Mouse (Mus musculus) layer of hippocampus, postnatal 10 days (tissue): ENCODE data around the gene Coro1a. TPM values are rescaled to one million over a fixed set of nuclear protein-coding genes. Genes with fewer than 3 reads are reported as not detected.

Experiments
- DNase-seq, 2 experiments: peaks; one replicate each; pipeline ENCODE4 v3.0.0; 2021; ENCODE audit warnings: low spot score in 2 of 2
- total RNA-seq, 2 experiments: library from RNA; stranded (reverse); gene quantifications; 2 replicates each; pipeline ENCODE4 v1.2.3; 2021

Coro1a gene
- total RNA-seq, 2 experiments from 2014 or later, result 145 to 151 TPM

DNA sequence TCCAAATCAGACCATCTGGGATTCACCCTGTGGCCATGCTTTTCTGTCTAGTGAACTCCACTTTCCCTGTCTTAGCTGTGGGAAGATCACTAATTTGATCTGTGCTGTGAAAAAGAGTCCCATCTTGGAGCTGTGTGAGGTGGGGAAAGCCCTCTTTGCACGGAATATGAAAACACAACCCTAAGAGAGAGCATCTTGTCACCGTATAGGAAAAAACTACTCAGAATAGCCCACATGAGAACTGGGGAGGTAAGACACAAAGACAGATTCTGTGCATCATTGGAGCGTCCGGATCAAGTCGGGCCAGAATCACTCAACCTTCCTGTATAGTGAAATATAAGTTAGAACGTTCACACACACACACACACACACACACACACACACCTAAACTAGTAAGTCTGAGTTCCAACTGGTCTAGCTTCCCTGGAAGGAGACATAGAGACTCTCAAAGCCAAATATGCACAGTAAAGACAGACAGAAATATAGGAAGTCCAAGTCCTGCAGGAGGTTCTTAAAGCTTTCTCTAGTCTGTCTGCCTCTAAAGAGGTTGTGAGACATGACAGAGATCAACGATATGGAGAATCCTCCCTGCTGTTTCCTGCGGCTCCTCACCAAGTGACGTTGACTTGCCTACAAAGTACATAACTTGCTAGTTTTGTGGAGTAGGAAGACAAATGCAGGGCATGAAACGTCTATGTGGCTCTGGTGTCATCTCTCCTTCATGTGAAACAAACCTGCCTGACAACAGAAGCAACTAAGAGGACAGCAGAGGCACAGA lies 777 bp upstream of the Coro1a start:
- DNase-seq, result no peak

DNA sequence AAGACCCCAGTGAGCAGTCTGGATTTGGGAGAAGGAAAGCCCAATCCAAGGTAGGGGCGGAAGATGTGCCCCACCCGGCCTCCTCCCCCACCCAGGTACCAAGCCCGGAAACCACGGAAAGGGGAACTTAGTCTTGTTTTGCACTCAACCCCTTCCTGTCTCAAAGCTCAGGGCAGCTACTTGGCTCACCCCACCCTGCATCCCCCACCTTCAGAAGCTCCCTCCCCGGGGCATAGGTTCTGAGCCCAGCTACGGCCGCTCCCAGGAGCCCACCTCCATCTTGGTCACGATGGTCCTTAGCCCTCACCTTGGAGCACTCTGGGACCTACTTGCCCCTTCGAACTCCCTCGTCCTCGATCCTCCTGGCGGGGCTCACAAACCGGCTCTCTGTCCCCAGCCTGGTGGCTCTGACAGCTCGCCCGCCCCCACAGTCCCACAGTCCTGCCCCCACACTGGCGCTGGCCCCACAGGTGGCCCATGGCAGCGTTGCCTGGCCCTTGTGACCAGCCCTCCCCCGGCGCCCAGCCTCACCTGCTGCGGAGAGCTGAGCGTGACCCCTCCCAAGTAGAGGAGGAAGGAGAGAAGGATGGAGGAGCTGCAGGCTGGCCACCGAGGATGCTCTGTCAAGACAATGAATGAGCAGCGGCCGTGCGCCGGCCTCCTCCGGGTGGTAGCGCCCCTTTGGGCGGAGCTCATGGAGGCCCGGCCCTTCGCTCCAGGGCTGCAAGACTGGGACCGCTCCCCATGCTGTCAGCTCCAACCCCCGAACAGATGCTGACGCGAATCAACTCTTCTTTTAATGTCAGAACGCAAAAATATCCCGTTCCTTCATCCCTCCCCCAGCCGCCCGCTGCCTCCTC lies 3.2 kb downstream of the Coro1a start:
- peak; percentile 84 to 89 for DNase-seq

DNA sequence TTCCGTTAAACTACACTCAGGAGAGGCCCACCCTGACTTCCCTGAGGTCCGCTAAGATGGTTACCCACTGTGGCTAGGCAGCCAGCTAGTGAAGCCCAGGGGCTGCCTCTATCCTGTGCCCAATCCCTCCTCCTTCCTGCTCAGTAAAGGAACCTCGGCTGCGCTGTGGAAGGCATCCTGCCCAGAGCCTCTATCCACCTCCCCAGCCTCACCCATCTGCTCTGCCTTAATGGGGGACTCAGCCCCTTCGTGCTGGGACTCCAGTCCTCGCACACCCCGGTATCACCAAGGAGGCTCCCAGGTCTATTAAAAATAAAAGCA lies 3.9 kb downstream of the Coro1a start:
- peak in 1 of 2 experiments; percentile 32 for DNase-seq

DNA sequence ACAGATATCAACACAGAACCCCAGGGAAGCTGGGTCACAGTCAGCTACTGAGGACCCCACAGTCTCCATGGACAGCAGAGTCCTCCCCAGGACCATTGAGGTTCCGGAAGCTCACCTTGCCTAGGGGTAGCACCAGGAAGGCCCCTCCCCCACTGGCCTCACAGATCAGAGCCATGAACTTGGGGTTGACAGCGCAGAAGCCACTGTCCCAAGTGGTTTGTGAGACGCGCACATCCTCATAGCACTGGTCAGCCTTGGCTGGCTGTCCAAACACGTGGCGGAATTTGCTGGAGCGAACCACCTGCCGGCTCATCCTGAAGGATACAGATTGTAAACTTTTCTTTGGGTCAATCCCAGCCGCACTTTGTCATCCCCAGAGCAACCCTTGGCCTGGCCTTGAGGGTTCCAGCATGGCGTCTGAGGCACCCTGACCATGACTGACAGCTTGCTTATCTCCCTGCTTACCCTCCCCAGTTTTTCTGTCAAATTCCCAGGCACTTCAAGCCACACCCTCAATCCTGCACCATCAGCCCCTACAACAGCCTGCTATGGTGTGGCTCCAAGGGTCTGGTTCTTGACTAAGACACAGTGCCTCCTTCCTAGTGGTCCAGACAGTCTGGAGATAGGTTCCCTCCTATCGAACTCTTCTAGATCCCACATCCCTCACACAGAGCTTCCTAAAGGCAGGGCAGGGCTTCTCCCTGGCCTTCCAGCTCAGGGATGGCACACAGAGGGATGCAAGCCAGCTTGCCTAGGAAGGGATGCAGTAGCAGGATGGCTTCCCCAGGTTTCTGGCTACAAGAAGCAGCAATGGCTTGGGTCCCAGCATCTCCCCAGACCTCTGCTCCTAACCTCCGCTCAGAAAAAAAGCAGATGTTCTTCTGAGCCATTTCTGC lies 4.5 kb downstream of the Coro1a start:
- DNase-seq, result peak in 1 of 2 experiments; percentile 24

DNA sequence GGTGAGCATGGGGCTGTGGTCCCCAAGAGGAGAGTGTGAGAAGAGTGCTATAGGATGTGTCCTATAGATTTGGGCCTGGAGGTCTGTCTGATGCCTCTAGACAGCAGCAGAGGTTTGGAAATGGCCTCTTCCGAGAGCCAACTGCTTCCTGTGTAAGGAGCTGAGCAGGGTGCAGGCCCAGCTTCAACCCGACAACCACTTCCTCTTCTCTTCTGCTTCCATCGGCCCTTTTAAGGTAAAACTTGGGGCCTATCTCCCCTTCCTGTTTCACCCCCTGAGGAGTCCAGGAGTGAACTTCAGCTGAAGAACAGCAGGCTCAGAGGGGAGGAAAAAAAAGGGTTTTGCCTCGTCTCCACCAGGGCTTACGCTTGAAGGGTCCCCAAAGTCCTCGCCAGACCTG lies 5.2 kb downstream of the Coro1a start:
- DNase-seq, result peak in 1 of 2 experiments; percentile 9

DNA sequence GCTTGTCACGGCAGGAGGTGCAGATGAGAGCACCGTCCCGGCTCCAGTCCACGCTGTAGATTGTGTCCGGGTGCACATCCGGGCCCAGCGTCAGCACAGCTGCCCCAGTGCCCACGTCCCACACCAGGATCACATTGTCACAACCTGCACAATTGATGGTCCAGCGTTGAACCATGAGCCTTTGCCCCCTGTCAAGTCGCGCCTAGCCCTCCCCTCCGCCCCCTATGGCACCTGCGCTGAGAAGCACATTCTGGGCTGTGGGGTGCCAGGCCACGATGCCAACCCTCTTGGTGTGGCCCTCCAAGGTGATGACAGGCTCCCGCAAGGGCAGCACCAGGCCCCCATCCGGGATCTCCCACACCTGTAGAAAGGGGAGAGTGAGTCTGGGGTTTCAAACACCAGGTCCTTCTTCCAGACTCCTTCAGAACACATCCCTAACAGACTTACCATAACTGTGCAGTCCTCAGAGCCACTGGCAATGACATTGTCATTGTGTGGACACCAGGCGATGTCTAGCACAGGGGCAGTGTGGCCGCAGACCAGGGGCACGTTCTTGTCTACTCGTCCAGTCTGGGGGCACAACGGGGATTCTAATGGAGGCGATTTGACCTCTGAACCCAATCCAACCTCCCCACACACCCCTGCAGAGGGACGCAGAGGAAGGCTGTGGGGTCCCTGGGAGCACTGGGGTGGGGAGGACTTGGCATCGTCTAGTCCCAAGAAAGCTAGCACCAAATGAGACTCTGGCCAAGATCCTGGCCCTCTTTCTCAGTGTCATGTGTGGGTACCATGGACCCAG lies 5.8 kb downstream of the Coro1a start:
- DNase-seq, result peak in 1 of 2 experiments; percentile 11

DNA sequence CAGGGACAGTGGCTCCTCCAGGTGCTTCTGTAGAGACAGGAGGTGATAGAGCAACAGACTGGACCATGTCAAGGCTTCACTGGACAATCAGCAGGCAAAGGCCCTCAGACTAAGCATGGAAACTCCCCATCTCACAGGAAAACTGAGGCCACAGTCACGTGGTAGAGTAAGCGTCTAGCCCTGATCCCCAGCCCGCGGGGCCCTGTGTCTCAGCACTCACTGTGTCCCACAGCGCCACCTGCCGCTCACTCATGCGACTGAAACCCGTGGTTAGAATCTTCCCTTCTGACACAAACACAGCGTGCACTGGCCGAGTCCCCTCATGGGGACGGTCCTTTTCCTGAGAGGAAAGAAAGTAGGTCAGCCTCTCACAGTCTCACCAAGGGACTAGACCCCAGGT lies 6.5 kb downstream of the Coro1a start:
- peak; percentile 95 to 96 for DNase-seq

DNA sequence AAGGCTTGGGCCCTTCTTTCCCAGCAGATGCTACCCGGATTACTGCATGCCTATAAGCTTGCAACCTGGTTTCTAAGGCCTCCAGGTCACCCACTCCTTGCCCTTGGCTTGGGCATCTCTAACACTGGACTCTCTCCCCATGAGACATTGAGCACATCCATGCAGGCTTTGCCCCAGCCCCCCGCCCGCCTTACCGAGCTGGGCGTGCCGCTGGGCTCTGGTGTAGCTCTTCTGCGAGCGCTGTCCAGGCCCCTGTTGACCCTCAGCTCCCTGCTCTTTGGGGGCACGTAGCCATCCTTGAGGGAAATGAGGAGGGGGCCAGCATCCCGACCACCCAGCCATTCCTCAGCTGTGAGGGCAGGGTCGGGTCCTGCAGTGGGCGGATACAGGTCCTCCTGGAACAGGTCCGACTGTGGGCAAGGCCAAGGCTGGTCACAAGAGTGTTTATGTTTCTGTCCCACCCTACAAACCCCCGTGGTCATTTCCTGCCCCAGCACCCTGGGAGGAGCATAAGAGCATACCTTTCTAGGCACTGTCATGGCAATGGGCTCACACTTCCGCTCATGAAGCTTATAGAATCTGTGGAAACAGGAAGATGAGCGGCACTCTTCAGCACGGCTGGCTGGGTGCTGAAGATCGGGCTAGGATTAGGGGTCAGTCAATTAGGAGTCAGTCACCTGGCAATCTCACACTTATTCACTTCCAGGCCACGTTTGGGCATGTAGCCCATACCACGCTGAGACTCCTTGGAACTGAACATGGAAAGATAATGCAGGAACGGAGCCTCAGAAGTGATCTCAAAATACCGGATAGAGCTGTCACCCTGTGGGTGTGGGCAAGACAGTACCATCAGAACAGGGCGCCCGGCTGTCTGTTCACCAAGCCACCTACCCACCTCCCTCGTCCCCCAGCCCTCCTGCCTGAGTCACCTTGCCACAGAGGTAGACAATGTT lies 7.2 kb downstream of the Coro1a start:
- peak in 1 of 2 experiments; percentile 5 for DNase-seq

DNA sequence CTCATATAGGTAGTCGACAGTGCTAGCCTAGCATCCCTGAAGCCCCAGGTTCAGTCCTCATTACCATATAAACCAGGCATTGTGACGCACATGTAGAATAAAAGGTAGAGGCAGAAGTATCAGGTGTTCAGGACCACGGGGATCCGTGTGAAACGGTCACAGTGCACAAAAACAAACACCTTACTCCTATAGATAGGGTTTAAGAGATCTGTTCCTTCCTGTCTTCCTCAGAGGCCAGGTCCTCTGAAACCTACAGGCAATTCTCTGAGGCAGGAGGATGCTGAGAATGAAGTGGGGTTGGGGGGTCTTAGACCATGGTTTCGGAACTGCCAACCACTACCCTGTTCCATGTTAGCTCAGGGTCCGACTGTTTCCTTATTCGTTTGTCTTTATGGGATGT lies 9.7 kb downstream of the Coro1a start:
- no peak for DNase-seq

DNA sequence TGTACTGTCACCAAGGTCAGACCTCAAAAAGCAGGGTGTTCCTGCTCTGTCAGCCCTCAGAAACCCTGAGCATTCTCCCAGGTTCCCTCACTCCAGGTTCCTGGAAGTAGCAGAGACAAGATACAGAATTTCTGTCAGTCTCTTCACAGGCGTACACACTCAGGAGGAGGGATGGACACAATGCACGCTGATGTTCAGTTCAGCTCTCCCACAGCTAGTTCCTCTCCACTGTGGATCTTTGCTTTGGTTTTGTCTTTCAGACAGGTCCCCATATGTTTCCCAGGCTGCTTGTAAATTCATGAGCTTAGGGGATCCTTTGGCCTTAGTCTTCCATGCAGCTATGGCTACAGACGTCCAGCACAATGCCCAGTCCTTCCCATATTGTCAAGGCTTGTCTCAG lies 10.7 kb downstream of the Coro1a start:
- DNase-seq, result no peak

DNA sequence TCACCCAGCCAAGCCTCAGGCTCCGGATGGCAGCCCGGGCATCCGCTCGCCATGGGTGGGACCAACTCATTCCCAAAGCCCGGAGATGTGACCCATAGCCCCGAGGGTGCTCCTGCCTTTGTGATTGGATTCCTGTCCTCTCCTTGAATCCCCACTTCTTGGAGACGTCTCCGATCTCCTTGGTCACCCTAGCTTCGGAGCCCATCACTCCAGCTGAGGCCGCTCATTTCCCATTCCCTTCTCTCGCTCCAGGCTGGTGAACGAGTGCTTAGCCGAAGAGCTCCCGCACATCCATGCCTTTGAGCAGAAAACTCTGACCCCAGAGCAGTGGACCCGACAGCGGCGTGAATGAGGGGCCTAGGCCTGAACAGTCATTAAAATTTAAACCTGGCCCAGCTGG lies 11.3 kb downstream of the Coro1a start:
- no peak for DNase-seq

DNA sequence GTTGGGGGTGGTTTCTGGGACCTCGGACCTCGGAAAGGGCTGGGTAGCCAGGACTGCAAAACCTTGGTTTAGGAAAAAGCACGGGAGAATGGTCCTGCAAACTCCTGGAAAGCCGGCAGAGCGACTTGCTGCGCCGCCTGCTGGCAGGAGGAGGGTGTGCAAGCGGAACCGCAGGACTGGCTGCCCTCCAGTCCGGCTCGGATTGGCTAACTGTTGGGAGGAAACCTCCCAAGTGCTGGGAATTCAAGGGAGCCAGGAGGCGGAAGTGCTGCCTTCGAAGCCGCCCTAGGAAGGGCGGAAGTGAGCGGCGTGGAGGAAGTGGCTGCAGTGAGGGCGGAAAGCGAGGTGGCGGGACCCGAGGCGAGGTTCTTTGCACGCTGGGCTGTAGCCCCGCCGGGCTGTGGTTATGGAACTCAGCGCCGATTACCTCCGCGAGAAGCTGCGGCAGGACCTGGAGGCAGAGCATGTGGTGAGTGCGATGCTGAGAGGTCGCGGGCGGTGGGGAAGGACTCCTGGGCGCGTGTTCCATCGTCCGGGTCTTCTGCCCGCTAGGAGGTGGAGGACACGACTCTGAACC lies 11.9 kb downstream of the Coro1a start, which contains the start of gene Slx1b:
Gene Slx1b, minus strand, starts transcription at position 154 of the 577 bp plus-strand sequence.
- peak; percentile 95 to 98 for DNase-seq

DNA sequence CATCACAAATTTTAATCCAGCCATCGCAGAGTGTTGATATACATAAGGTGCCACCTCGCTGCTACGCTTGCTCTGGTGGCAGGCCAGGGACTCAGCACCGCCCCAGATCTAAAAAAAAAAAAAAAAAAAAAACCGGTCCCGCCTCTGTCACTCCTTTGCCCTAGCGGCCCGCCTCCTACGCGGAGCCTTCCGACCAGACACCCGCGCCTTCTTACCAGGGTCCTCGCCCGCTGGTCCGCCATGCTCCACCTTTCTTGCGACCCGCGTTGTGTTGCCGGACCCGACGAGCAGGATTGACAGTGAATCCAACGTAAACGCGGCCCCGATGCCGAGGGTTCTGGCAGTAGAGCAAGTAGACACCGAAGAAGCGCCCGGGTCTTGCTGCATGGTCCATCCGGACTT lies 12.4 kb downstream of the Coro1a start, which contains the start of gene Bola2:
Gene Bola2, plus strand, starts transcription at position 192 of the 402 bp plus-strand sequence.
- DNase-seq, result no peak

DNA sequence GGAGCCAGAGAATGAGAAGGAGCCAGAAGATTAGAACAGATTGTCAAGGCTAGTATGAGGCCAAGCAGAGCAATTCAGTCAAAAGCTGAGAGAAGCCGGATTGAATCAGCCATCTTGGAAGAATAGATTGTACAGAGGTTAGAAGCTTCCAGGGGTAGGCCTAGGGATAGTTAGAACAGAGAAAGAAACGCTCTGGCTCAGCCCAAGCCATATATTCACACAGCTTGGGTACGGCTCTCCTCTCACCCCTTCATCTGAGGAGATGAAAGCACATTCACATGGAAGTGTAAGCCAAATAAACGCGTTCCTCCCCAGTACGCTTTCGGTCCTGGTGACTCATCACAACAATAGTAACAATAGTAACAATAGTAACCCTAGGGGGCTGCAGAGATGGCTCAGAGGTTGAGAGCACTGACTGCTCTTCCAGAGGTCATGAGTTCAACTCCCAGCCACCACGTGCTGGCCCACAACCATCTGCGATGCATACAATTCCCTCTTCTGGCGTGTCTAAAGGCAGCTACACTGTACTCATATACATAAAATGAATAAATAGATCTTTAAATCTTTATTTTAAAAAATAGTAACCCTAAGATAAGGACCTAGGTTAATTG lies 13.0 kb downstream of the Coro1a start:
- DNase-seq, result no peak

DNA sequence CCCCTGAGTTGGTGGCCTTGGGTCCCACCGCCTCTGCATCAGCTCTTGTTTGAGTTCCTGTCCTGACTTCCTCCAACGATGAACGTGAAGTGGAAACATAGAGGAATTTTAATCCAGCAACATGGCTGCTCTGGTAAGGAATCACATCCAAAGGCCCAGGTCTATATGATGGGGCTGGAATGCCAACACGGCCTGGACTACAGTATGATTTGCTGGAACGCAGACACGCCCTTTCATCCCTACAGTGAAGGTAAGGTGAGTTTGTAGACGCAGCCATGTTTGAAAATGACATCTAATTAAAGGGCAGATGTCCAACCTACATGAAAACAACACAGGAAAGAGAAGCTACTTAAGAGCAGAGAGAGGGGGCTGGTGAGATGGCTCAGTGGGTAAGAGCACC lies 13.8 kb downstream of the Coro1a start:
- DNase-seq, result no peak

DNA sequence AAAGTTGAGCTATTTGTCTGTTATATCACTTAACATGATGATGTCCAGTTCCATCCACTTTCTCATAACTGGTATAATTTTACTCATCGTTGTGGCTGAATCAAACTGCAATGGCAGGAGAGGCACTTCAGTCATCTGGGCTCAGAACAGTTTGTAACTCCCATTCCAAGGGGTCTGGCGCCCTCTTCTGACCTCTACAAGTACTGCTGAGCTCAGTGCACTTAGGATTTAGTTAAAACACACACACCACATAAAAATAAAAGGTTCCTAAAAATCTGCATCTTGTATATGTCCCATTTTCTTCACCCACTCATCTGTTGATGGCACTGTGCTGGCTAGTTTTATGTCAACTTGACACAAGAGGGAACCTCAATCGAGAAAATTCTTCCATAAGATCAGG lies 14.3 kb downstream of the Coro1a start:
- DNase-seq, result peak; percentile 90 to 91

DNA sequence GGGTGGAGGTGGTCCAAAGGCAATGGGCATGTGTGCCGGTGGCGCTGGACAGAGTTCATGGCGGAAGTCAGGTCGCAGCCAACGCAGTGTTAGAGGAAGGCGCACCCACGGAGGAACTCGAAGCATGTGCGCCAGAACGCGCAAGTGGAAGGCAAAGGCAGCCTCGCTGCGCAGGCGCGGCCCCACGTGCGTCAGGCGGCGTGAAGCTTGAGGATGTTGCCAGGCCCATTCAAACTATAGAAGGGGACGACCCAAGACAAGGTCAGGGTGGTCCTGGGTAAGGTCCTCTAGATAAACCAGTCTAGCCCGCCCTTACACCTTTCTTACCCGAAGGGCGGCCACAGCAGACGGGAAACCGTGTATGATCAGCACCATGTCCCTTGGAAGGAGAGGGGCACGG lies 15.2 kb downstream of the Coro1a start:
- no peak for DNase-seq

DNA sequence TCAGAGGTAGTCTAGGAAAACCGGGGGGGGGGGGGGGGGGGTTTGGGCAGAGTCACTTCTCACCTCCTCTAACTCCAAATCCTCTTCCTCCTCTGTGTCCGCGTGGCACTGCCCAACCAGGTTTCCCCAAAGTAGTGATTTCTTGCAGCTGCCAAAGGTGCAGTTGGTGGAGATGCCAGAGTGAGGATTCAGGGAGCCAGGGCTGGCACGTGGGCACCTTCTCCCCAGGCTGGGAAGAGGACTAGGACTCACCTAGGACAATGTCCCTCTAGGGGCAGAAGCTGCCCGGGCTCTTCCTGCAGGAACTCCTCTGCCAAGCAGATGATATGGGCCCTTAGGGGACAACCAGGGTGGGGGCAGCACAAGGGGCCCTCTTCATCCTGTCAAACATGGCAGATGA lies 15.9 kb downstream of the Coro1a start:
- no peak for DNase-seq

DNA sequence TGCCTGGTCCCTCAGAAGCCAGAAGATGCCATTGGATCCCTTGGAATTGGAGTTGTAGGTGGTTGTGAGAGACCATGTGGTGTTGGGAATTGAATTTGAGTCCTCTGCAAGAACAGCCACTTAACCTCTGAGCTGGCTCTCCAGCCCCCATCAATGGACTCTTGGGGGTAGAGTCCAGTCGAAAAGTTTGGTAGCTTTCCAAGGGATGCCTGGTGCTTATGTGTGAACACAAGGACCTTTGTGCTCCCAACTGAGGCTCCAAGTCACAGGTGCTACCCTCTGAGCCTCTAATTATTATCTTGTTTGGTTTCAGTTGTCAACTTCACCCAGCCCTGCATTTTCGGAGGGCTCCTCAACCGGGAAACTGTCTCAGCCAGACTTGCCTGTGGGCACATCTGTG lies 16.9 kb downstream of the Coro1a start:
- no peak for DNase-seq
